Mouse (Mus musculus) frontal cortex, adult (tissue): Measurements from ENCODE around the gene Gltpd2.

Experiments used
- ATAC-seq: cut with Nextera tagmentation; 2 replicates; pipeline ENCODE4 v1.9.2; 2017; ENCODE audit warnings: mild to moderate bottlenecking, moderate library complexity, mixed read lengths; ENCODE audit not compliant: low TSS enrichment

The Gltpd2 gene

GRCm38 (mm10) chr11:70563470-70564275, 44.7 kb downstream of the Gltpd2 start:
- ATAC-seq = no peak

DNA sequence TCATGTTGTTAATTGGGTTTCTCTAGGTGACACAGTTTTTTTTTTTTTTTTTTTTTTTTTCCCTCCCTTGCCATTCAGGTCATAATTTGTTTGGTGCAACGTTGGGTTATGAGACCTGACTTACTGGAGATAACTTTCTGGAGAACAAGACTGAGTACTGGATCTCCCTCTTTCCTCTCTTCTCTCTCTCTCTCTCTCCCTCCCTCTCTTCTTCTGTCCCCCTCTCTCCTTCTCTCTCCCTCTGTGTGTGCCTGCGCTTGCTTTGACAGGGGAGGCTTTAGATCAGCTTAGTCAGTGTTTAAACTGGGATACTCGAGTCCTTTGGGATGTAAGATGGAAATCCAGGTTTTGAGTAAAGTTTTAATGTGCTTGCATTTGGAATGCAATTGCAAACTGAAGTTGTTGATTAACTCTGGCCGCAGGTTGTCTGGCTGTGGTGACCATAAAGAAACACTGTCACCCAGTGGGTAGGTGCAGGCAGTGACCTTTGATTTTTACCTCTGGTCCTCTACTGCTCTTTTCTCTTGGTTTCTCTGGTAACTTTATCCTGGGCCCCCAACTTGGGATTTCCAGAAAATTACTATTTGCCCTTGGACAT, 45.4 kb downstream of the Gltpd2 start:
- no peak for ATAC-seq

DNA sequence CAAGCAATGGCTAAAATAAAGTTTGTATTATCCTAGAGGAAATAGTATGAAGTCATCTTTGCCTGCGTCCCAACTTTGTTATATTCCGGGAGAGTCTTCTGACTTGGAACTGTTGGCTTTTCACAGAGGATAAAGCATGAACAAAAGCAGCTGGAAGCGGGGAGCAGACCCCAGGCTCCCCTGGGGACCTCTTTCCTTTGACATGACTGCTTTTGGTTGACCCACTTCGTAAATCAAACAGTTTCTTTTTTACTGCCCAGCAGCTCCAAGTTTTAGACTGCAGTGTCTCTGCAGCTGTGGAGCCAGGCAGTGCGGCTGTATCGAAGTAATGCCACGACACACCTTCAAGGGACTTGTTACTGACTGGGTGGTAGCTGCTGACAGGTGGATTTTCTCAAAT, 47.6 kb downstream of the Gltpd2 start:
- no peak for ATAC-seq
